8 mouse cellular contexts compared by ENCODE assay signal in genomic region chr12:12401504-12401903, GRCm38 (mm10).
DNase-seq lines count a peak whose midpoint lies in the region; ATAC-seq and TF ChIP-seq lines count a peak whose summit lies in the region.

No protein-coding gene starts in this region.

- peak in 1 of 2 experiments; percentile 35; a peak in 1 of 4 replicates for TF ChIP-seq EP300 in MEL (IDR thresholded peaks at IDR 0.05; ENCODE audit: low read depth in 1 of 2, low read length in 2 of 2)

- H3K36me3 ChIP-seq in MEL (ENCODE audit: control insufficient read depth in 1 of 2, insufficient read depth in 2 of 2, low read length in 2 of 2): no peaks in the 10 kb centered on the region; a peak in 1 of 4 replicates
- no peaks in the 10 kb centered on the region for H3K36me3 ChIP-seq in forebrain, embryonic 14.5 days (ENCODE audit: control insufficient read depth, insufficient read depth, low read length)
- H3K36me3 ChIP-seq in intestine, postnatal 0 days (ENCODE audit: control insufficient read depth, insufficient read depth): no peaks in the 10 kb centered on the region
- no peaks in the 10 kb centered on the region for H3K36me3 ChIP-seq in neural tube, embryonic 12.5 days

- no peak for TF ChIP-seq POLR2A in MEL (IDR thresholded peaks at IDR 0.05; ENCODE audit: control insufficient read depth in 1 of 2, insufficient read depth in 1 of 2, low read depth in 1 of 2, low read length in 2 of 2, poor library complexity in 1 of 2)

- no peak for TF ChIP-seq CTCF in gastrocnemius, adult 2 months (IDR thresholded peaks at IDR 0.05)
- TF ChIP-seq CTCF in MEL (IDR thresholded peaks at IDR 0.05 in 2 of 3, conservative IDR thresholded peaks at IDR 0.05 in 1 of 3; ENCODE audit: control insufficient read depth in 1 of 3, insufficient read depth in 1 of 3, low read depth in 2 of 3, low read length in 3 of 3, poor library complexity in 1 of 3, severe bottlenecking in 1 of 3): no peak
- no peak for TF ChIP-seq CTCF in intestine, postnatal 0 days (IDR thresholded peaks at IDR 0.05; ENCODE audit: low read depth)

- H3K9ac ChIP-seq in MEL (ENCODE audit: control insufficient read depth, low read depth, low read length, poor library complexity, severe bottlenecking): no peak overlapping the region
- H3K9ac ChIP-seq in forebrain, embryonic 14.5 days (ENCODE audit: low read length): no peak overlapping the region
- no peak overlapping the region for H3K9ac ChIP-seq in intestine, postnatal 0 days (ENCODE audit: low read depth, low read length)
- no peak overlapping the region for H3K9ac ChIP-seq in neural tube, embryonic 12.5 days

- peak; percentile 73 for ATAC-seq in forebrain, embryonic 14.5 days
- ATAC-seq in intestine, postnatal 0 days: no peak
- no peak for ATAC-seq in neural tube, embryonic 12.5 days (ENCODE audit: low FRiP score, low read depth)

- TF ChIP-seq RAD21 in MEL (IDR thresholded peaks at IDR 0.05; ENCODE audit: low read depth, low read length): no peak

- peak overlapping the region; percentile 55 for H3K27ac ChIP-seq in gastrocnemius, adult 2 months
- H3K27ac ChIP-seq in MEL (ENCODE audit: control insufficient read depth, low read depth, low read length): no peak overlapping the region
- H3K27ac ChIP-seq in forebrain, embryonic 14.5 days (ENCODE audit: low read depth, low read length): no peak overlapping the region
- H3K27ac ChIP-seq in intestine, postnatal 0 days (ENCODE audit: low read depth, low read length): no peak overlapping the region
- H3K27ac ChIP-seq in neural tube, embryonic 12.5 days: no peak overlapping the region

- WGBS in forebrain, embryonic 14.5 days: 32% methylated on average over 15 of the region's 15 CpGs
- WGBS in intestine, postnatal 0 days: 42% methylated on average over 15 of the region's 15 CpGs
- 58% methylated on average over 15 of the region's 15 CpGs for WGBS in neural tube, embryonic 12.5 days

- DNase-seq in gastrocnemius, adult 2 months: no peak
- DNase-seq in gastrocnemius, postnatal 14 days: no peak
- DNase-seq in MEL (ENCODE audit: low read depth, low spot score): no peak
- peak; percentile 62 for DNase-seq in forebrain, embryonic 14.5 days (ENCODE audit: low spot score)
- DNase-seq in layer of hippocampus, postnatal 25 days (ENCODE audit: extremely low spot score in 1 of 2, low spot score in 1 of 2): no peak
- DNase-seq in layer of hippocampus, postnatal 36 days: no peak

- H3K27me3 ChIP-seq in MEL (ENCODE audit: control insufficient read depth in 1 of 2, insufficient read depth in 2 of 2, low read length in 2 of 2): peaks cover 0 to 4% of the 10 kb centered on the region in 2 experiments; a peak in 2 of 4 replicates
- H3K27me3 ChIP-seq in forebrain, embryonic 14.5 days (replicated peaks; ENCODE audit: control insufficient read depth, insufficient read depth, low read length): no peaks in the 10 kb centered on the region
- H3K27me3 ChIP-seq in intestine, postnatal 0 days (replicated peaks; ENCODE audit: control insufficient read depth, insufficient read depth, low read length): no peaks in the 10 kb centered on the region
- H3K27me3 ChIP-seq in neural tube, embryonic 12.5 days (replicated peaks): no peaks in the 10 kb centered on the region

- no peaks in the 10 kb centered on the region for H3K9me3 ChIP-seq in MEL (replicated peaks; ENCODE audit: insufficient read depth, low read length)
- H3K9me3 ChIP-seq in forebrain, embryonic 14.5 days (replicated peaks; ENCODE audit: control insufficient read depth, low read length): no peaks in the 10 kb centered on the region
- no peaks in the 10 kb centered on the region for H3K9me3 ChIP-seq in intestine, postnatal 0 days (ENCODE audit: control insufficient read depth)
- H3K9me3 ChIP-seq in neural tube, embryonic 12.5 days: no peaks in the 10 kb centered on the region

- H3K4me3 ChIP-seq in gastrocnemius, adult 2 months: peak overlapping the region; percentile 71
- H3K4me3 ChIP-seq in MEL (ENCODE audit: control insufficient read depth in 1 of 2, insufficient read depth in 1 of 2, low read depth in 2 of 2, low read length in 2 of 2): no peak overlapping the region
- no peak overlapping the region for H3K4me3 ChIP-seq in forebrain, embryonic 14.5 days (ENCODE audit: low read depth, low read length)
- no peak overlapping the region for H3K4me3 ChIP-seq in intestine, postnatal 0 days (ENCODE audit: low read depth, low read length)
- no peak overlapping the region for H3K4me3 ChIP-seq in neural tube, embryonic 12.5 days

- H3K79me2 ChIP-seq in MEL (ENCODE audit: control insufficient read depth, insufficient read depth, low read length, poor library complexity): no peaks in the 10 kb centered on the region

- H3K4me1 ChIP-seq in MEL (ENCODE audit: control insufficient read depth in 1 of 2, insufficient read depth in 2 of 2, low read length in 2 of 2): peaks cover 0 to 2% of the 10 kb centered on the region in 2 experiments; a peak in 2 of 4 replicates
- no peaks in the 10 kb centered on the region for H3K4me1 ChIP-seq in forebrain, embryonic 14.5 days (ENCODE audit: control insufficient read depth, insufficient read depth, low read length)
- H3K4me1 ChIP-seq in intestine, postnatal 0 days (replicated peaks; ENCODE audit: control insufficient read depth, insufficient read depth, low read length): no peaks in the 10 kb centered on the region
- no peaks in the 10 kb centered on the region for H3K4me1 ChIP-seq in neural tube, embryonic 12.5 days

- intact Hi-C loops in gastrocnemius, adult 2 months (cut with DNase I): no loop called here
- intact Hi-C loops in gastrocnemius, postnatal 14 days (cut with DNase I; ENCODE audit: low total_unique reads): no loop called here

- H3K4me2 ChIP-seq in forebrain, embryonic 14.5 days (ENCODE audit: low read length): peak overlapping the region; percentile 23
- peak overlapping the region; percentile 43 for H3K4me2 ChIP-seq in intestine, postnatal 0 days (replicated peaks; ENCODE audit: low read depth)
- 0 out of 2 replicates have a peak overlapping the region, but pooled peaks have one; percentile 14 for H3K4me2 ChIP-seq in neural tube, embryonic 12.5 days (replicated peaks)

TF ChIP-seq in MEL, 35 proteins besides CTCF, POLR2A, EP300 and RAD21:
- TF ChIP-seq GATA1 (IDR thresholded peaks at IDR 0.05; ENCODE audit: low read depth, low read length): 0 out of 2 replicates have a peak, but pooled peaks have one; percentile 11
- TF ChIP-seq POLR2AphosphoS2 (IDR thresholded peaks at IDR 0.05; ENCODE audit: low read length): no peak
- TF ChIP-seq CHD2 (IDR thresholded peaks at IDR 0.05; ENCODE audit: low read length): no peak
- TF ChIP-seq UBTF (IDR thresholded peaks at IDR 0.05; ENCODE audit: borderline replicate concordance, insufficient read depth, low read depth, low read length): no peak
- TF ChIP-seq KAT2A (conservative IDR thresholded peaks at IDR 0.05; ENCODE audit: low read depth, low read length): no peak
- no peak for TF ChIP-seq E2F4 (IDR thresholded peaks at IDR 0.05; ENCODE audit: borderline replicate concordance, low read depth, low read length)
- TF ChIP-seq CHD1 (IDR thresholded peaks at IDR 0.05; ENCODE audit: low read depth, low read length): no peak
- peak; percentile 37 for TF ChIP-seq ETS1 (IDR thresholded peaks at IDR 0.05; ENCODE audit: low read depth, low read length)
- no peak for TF ChIP-seq MAX (IDR thresholded peaks at IDR 0.05; ENCODE audit: low read length)
- no peak for TF ChIP-seq NELFE (IDR thresholded peaks at IDR 0.05; ENCODE audit: low read depth, low read length)
- no peak for TF ChIP-seq HCFC1 (IDR thresholded peaks at IDR 0.05; ENCODE audit: low read depth, low read length)
TF ChIP-seq in MEL: peak in this region for 2.
